Mouse (Mus musculus): ENCODE measurements around the gene Dnase1l2.

- TF ChIP-seq GATA1 (IDR thresholded peaks at IDR 0.05; ENCODE audit: borderline replicate concordance, low read length) = no peak
- TF ChIP-seq FLI1 (IDR thresholded peaks at IDR 0.05; ENCODE audit: low read length) = no peak
These were observed 35.2 kb upstream of the Dnase1l2 start for GRCm38 (mm10) chr17:24477985-24478600.
